Mouse (Mus musculus) heart, postnatal 10 days (tissue): ENCODE data around the gene Arhgef5. TPM values are rescaled to one million over a fixed set of nuclear protein-coding genes. Genes with fewer than 3 reads are reported as not detected.
A peak's percentile ranks its signal among the peaks of the same experiment; 100 is the strongest.

ENCODE experiments used
- DNase-seq, 2 experiments: peaks; one replicate each; pipeline ENCODE4 v3.0.0; 2021
- intact Hi-C: fragments of 180-260 bp; cut with DNase I; formaldehyde crosslinking; loops from one replicate; pipeline ENCODE4 v1.15.1; 2025
- total RNA-seq, 2 experiments: library from RNA; stranded (reverse); gene quantifications; 2 replicates each; pipeline ENCODE4 v1.2.3; 2021

Gene Arhgef5
- total RNA-seq, 2 experiments from 2014 or later = 18.1 to 22.0 TPM

- no peak for DNase-seq
- intact Hi-C loops = no loop called here
Measured at GRCm38 (mm10) chr6:43312546-43312945, 47.2 kb downstream of the Arhgef5 start.

GRCm38 (mm10) chr6:43312961-43313656 is 47.7 kb downstream of the Arhgef5 start:
- no peak for DNase-seq
- intact Hi-C loops = no loop called here

- intact Hi-C loops = no loop called here
- no peak for DNase-seq
Measured at GRCm38 (mm10) chr6:43333479-43333878, 68.1 kb downstream of the Arhgef5 start.

DNA sequence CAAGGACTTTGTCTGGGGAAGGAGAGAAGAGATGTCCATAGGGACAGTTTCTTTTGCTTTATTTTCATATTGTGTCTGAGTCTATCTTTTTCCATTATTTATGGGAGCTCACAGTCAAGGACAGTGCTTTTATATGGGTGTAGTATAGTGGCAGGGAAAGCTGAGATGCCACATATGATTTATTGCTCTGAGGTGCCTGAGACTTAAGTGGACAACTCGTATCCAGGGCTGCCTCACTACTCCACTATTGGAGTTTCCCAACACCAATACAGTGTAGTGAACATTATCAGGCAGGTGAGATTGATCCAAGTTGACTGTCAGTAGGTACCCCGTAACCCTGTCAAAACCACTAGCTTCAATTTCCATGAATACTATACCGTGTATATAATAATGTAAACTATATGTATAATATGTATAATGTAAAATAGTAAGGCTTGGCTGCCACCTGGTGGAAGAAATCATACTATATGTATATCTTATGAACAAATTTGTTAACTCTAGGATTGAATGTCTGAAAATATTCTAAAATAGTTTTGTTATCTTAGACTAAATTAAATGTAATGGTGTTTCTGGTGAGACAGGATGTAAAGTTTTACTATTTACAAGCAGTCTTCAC is 70.3 kb downstream of the Arhgef5 start:
- intact Hi-C loops = no loop called here
- no peak for DNase-seq

GRCm38 (mm10) chr6:43337491-43337961 is 72.1 kb downstream of the Arhgef5 start:
- intact Hi-C loops = no loop called here
- DNase-seq = peak; percentile 70

DNA sequence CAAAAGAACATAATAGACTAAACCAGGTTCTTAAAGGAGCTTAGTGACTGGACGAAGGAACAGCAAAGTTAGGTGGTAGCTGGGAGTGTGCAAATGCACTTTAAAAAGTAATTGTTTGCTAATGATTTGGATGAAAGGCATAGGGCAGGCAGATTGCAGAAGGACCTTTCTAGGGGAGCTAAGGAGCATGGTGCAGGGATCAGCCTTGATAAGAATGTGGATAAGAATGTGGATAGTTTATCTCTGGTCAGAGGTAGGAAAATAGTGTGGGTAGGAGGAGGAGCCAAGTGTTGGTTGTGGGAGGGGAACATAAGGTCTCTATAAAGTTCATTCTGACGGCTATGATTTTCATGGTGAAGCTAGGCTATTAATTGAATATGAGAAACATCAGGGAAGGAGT is 73.4 kb downstream of the Arhgef5 start:
- DNase-seq = no peak
- intact Hi-C loops = no loop called here

Other genes with a start within 250 kb of the Arhgef5 start
- gene Olfr441, start 159.2 kb upstream of the Arhgef5 start, total RNA-seq = not detected
- gene Olfr237-ps1, start 119.0 kb upstream of the Arhgef5 start, total RNA-seq = not detected
- not detected for gene Olfr437, start 102.3 kb upstream of the Arhgef5 start, total RNA-seq
- not detected for gene Olfr13, start 93.4 kb upstream of the Arhgef5 start, total RNA-seq
- not detected for gene Olfr435, start 68.4 kb upstream of the Arhgef5 start, total RNA-seq
- not detected for gene Olfr434, start 52.6 kb upstream of the Arhgef5 start, total RNA-seq
- gene Olfr47, start 34.1 kb upstream of the Arhgef5 start, total RNA-seq = not detected
- gene Nobox, start 44.0 kb downstream of the Arhgef5 start, total RNA-seq = not detected